ENCODE assay signal across 23 mouse cellular contexts in the genomic region with DNA sequence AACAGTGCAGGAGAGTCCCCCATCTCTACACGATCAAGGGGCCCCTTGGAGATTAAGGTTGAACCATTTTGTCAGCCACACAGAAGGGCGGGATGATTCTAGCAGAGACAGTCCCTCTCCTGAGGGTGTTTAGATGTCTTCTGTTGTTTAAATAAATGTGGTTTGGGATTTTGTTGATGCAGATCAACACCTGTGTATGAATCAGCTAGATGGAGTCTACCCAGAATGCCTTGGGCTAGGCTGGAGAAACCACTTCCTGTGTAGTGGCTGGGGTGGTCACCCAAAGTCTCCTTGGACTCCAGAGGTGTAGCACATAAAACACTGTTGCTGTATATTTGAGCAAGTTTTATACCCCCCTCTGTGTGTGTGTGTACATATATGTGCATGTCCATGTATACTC. TPM values are rescaled to one million over a fixed set of nuclear protein-coding genes. Genes with fewer than 3 reads are reported as not detected.
"Had no signal": no experiment of that assay in that cellular context is flagged by ENCODE, and none has a peak within 500 bp of the region (broad histone marks: within the 10 kb centered on the region; RNA-seq: fewer than 3 reads in every experiment).

No protein-coding gene starts in this region.

- H3K36me3 ChIP-seq: intestine, embryonic 15.5 days; limb, embryonic 10.5 days; liver, embryonic 15.5 days; midbrain, embryonic 10.5 days; midbrain, embryonic 15.5 days had no signal

- H3K9ac ChIP-seq: intestine, embryonic 15.5 days; liver, embryonic 15.5 days; lung, embryonic 14.5 days; midbrain, embryonic 15.5 days had no signal

- DNase-seq: kidney, adult 18-20 months; kidney, postnatal 10 days; lung, embryonic 14.5 days; lung, postnatal 10 days; lung, postnatal 4 days; right cerebral cortex, adult 18-20 months; right cerebral cortex, postnatal 25 days had no signal

- H3K4me2 ChIP-seq: intestine, embryonic 15.5 days; liver, embryonic 11.5 days; liver, embryonic 15.5 days; lung, embryonic 14.5 days; midbrain, embryonic 15.5 days had no signal

- H3K4me3 ChIP-seq: intestine, embryonic 15.5 days; limb, embryonic 10.5 days; liver, embryonic 15.5 days; midbrain, embryonic 10.5 days; midbrain, embryonic 15.5 days had no signal

- ATAC-seq: intestine, embryonic 15.5 days; midbrain, embryonic 15.5 days had no signal

- H3K27me3 ChIP-seq: intestine, embryonic 15.5 days; liver, embryonic 15.5 days; midbrain, embryonic 15.5 days had no signal

- H3K9me3 ChIP-seq: intestine, embryonic 15.5 days; limb, embryonic 10.5 days; liver, embryonic 15.5 days; midbrain, embryonic 10.5 days; midbrain, embryonic 15.5 days had no signal

- H3K27ac ChIP-seq: intestine, embryonic 15.5 days; limb, embryonic 10.5 days; liver, embryonic 15.5 days; midbrain, embryonic 10.5 days; midbrain, embryonic 15.5 days had no signal

RNA-seq across cellular contexts. Expression of gene Gm11541, which starts 14.9 kb away (rescaled TPM):
- total RNA-seq: layer of hippocampus, adult 8-10 months; layer of hippocampus, postnatal 14 days; left cerebral cortex, adult 18-20 months; left cerebral cortex, postnatal 10 days; megakaryocyte, adult 5-6 weeks; monocyte, adult 5-6 weeks had no signal
- polyA plus RNA-seq: large intestine, adult 2 months; limb, embryonic 10.5 days; liver, embryonic 11.5 days; liver, embryonic 15.5 days; midbrain, embryonic 10.5 days; midbrain, embryonic 15.5 days; neural tube, embryonic 14.5 days; small intestine, adult 2 months had no signal

RNA-seq across cellular contexts. Expression of gene Cdc34b, which starts 22.4 kb away (rescaled TPM):
- total RNA-seq: layer of hippocampus, adult 8-10 months; megakaryocyte, adult 5-6 weeks; monocyte, adult 5-6 weeks had no signal
- polyA plus RNA-seq: intestine, embryonic 15.5 days; kidney, embryonic 14.5 days; large intestine, adult 2 months; liver, embryonic 15.5 days; midbrain, embryonic 15.5 days; neural tube, embryonic 14.5 days had no signal
